In the genomic region with DNA sequence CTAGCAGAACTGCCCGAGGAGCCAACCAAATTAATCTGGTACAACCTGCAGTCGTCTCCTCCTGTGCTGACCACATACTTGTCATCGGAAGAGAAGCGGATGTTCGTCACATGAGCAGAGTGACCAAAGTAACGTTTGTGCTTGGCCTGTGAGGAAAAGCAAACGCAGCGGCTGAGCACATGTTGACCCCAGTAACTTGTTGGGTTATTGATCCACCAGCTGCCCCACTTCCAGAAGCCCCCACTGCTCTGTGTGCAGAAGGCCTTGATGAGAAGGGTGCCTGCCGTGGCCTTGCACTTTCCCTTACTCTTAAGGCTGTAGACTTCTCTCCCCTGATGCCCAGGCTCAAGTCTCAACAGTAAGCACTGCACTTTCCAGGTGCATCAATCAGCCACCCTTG, we compare ENCODE assay signal across 24 mouse cellular contexts. TPM values are rescaled to one million over a fixed set of nuclear protein-coding genes. Genes with fewer than 3 reads are reported as not detected.
A peak's percentile ranks its signal among the peaks of the same experiment; 100 is the strongest.
DNase-seq lines count a peak whose midpoint lies in the region; ATAC-seq and TF ChIP-seq lines count a peak whose summit lies in the region.
"Had no signal": no experiment of that assay in that cellular context is flagged by ENCODE, and none has a peak within 500 bp of the region (broad histone marks: within the 10 kb centered on the region; RNA-seq: fewer than 3 reads in every experiment).

No protein-coding gene starts in this region.

- H3K9me3 ChIP-seq in forebrain, embryonic 11.5 days (ENCODE audit: control insufficient read depth, low read length) = no peaks in the 10 kb centered on the region
- no peaks in the 10 kb centered on the region for H3K9me3 ChIP-seq in forebrain, embryonic 10.5 days
- no peaks in the 10 kb centered on the region for H3K9me3 ChIP-seq in liver, embryonic 11.5 days (ENCODE audit: control insufficient read depth, low read length)
- H3K9me3 ChIP-seq: embryonic facial prominence, embryonic 12.5 days; G1E; heart, embryonic 12.5 days; heart, embryonic 15.5 days had no signal

- peaks cover 4% of the 10 kb centered on the region; the same call in 1 of the 2 replicates for H3K36me3 ChIP-seq in forebrain, embryonic 11.5 days (ENCODE audit: control insufficient read depth, insufficient read depth, low read length)
- peaks cover 69% of the 10 kb centered on the region for H3K36me3 ChIP-seq in forebrain, embryonic 10.5 days (replicated peaks)
- peaks cover 10% of the 10 kb centered on the region for H3K36me3 ChIP-seq in liver, embryonic 11.5 days (ENCODE audit: control insufficient read depth, insufficient read depth, low read length)
- H3K36me3 ChIP-seq in myocyte (ENCODE audit: control insufficient read depth, insufficient read depth) = peaks cover 36% of the 10 kb centered on the region

- no peak overlapping the region for H3K27ac ChIP-seq in forebrain, embryonic 11.5 days (ENCODE audit: low read depth, low read length)
- H3K27ac ChIP-seq in forebrain, embryonic 10.5 days = no peak overlapping the region
- no peak overlapping the region for H3K27ac ChIP-seq in liver, embryonic 11.5 days (ENCODE audit: low read depth, low read length)
- H3K27ac ChIP-seq: embryonic facial prominence, embryonic 12.5 days; gastrocnemius, adult 2 months; heart, embryonic 15.5 days; hindbrain, embryonic 14.5 days had no signal

- H3K4me2 ChIP-seq in forebrain, embryonic 11.5 days (ENCODE audit: low read depth, low read length, severe bottlenecking) = no peak overlapping the region
- no peak overlapping the region for H3K4me2 ChIP-seq in liver, embryonic 11.5 days
- H3K4me2 ChIP-seq in myocyte (ENCODE audit: low read depth) = no peak overlapping the region
- H3K4me2 ChIP-seq: embryonic facial prominence, embryonic 12.5 days; heart, embryonic 12.5 days; heart, embryonic 15.5 days; hindbrain, embryonic 14.5 days had no signal

- WGBS in forebrain, embryonic 11.5 days = 94% methylated on average over 9 of the region's 9 CpGs
- WGBS in forebrain, embryonic 10.5 days = 94% methylated on average over 9 of the region's 9 CpGs
- 85% methylated on average over 9 of the region's 9 CpGs for WGBS in liver, embryonic 11.5 days

- TF ChIP-seq POLR2A in myocyte (IDR thresholded peaks at IDR 0.05; ENCODE audit: insufficient read length, low read depth) = no peak

- no peak overlapping the region for H3ac ChIP-seq in myocyte (ENCODE audit: control insufficient read depth, insufficient read length)

- H3K27me3 ChIP-seq in forebrain, embryonic 11.5 days (ENCODE audit: control insufficient read depth, insufficient read depth, low read length) = no peaks in the 10 kb centered on the region
- no peaks in the 10 kb centered on the region for H3K27me3 ChIP-seq in forebrain, embryonic 10.5 days (ENCODE audit: poor library complexity, severe bottlenecking)
- H3K27me3 ChIP-seq in liver, embryonic 11.5 days (replicated peaks; ENCODE audit: control insufficient read depth, insufficient read depth, low read length) = no peaks in the 10 kb centered on the region
- no peaks in the 10 kb centered on the region for H3K27me3 ChIP-seq in myocyte (ENCODE audit: control insufficient read depth, insufficient read depth, insufficient read length)
- H3K27me3 ChIP-seq: CH12.LX; embryonic facial prominence, embryonic 12.5 days; heart, embryonic 12.5 days; heart, embryonic 15.5 days; Patski had no signal

- no peak for DNase-seq in forebrain, embryonic 11.5 days (ENCODE audit: low spot score)
- DNase-seq in forebrain, embryonic 10.5 days (ENCODE audit: extremely low spot score, low spot score) = no peak
- no peak for DNase-seq in liver, embryonic 11.5 days (ENCODE audit: low spot score)
- no peak for DNase-seq in liver
- no peak for DNase-seq in lung, postnatal 36 days
- DNase-seq: adrenal gland, postnatal 10 days; adrenal gland, postnatal 36 days; B cell, adult 2 months; forebrain, postnatal 0 days; gastrocnemius, adult 2 months; gastrocnemius, postnatal 14 days; heart, adult 18-20 months; heart, postnatal 36 days had no signal

- H3K4me1 ChIP-seq in forebrain, embryonic 11.5 days (replicated peaks; ENCODE audit: control insufficient read depth, insufficient read depth, low read length) = no peaks in the 10 kb centered on the region
- no peaks in the 10 kb centered on the region for H3K4me1 ChIP-seq in forebrain, embryonic 10.5 days
- H3K4me1 ChIP-seq in liver, embryonic 11.5 days (replicated peaks; ENCODE audit: control insufficient read depth, insufficient read depth, low read length) = no peaks in the 10 kb centered on the region
- H3K4me1 ChIP-seq: embryonic facial prominence, embryonic 12.5 days; heart, embryonic 15.5 days had no signal

- H3K79me2 ChIP-seq in myocyte (ENCODE audit: control insufficient read depth, insufficient read depth) = no peaks in the 10 kb centered on the region

- no peak overlapping the region for H3K4me3 ChIP-seq in forebrain, embryonic 11.5 days (ENCODE audit: low read depth, low read length)
- no peak overlapping the region for H3K4me3 ChIP-seq in forebrain, embryonic 10.5 days
- no peak overlapping the region for H3K4me3 ChIP-seq in liver, embryonic 11.5 days (ENCODE audit: low read depth, low read length)
- H3K4me3 ChIP-seq in myocyte = no peak overlapping the region
- H3K4me3 ChIP-seq: embryonic facial prominence, embryonic 12.5 days; erythroblast, embryonic 14.5 days; gastrocnemius, adult 2 months; heart, embryonic 12.5 days; heart, embryonic 15.5 days had no signal

- H3K9ac ChIP-seq in forebrain, embryonic 11.5 days (ENCODE audit: low read length) = no peak overlapping the region
- H3K9ac ChIP-seq in liver, embryonic 11.5 days (ENCODE audit: low read depth, low read length) = no peak overlapping the region
- H3K9ac ChIP-seq: embryonic facial prominence, embryonic 12.5 days; forebrain, postnatal 0 days; heart, embryonic 12.5 days; heart, embryonic 15.5 days; hindbrain, embryonic 14.5 days had no signal

- ATAC-seq in forebrain, embryonic 11.5 days (replicated peaks; ENCODE audit: low FRiP score) = peak; percentile 37; the same call in 1 of the 2 replicates
- peak; percentile 26; the same call in 1 of the 2 replicates for ATAC-seq in liver, embryonic 11.5 days (replicated peaks; ENCODE audit: low FRiP score)
- no peak for ATAC-seq in megakaryocyte progenitor cell, adult 5-6 weeks (replicated peaks; ENCODE audit: poor library complexity)
- ATAC-seq: forebrain, embryonic 14.5 days; forebrain, postnatal 0 days; Patski had no signal

TF ChIP-seq in myocyte, 11 proteins besides CTCF, POLR2A, EP300 and RAD21:
- TF ChIP-seq TCF3 (IDR thresholded peaks at IDR 0.05; ENCODE audit: insufficient read length, low read depth) = no peak
- TF ChIP-seq POLR2AphosphoS2 (IDR thresholded peaks at IDR 0.05; ENCODE audit: insufficient read length, low read depth) = peak; percentile 83
- TF ChIP-seq MYOD1 (IDR thresholded peaks at IDR 0.05; ENCODE audit: control insufficient read depth in 1 of 3, insufficient read length in 2 of 3, low read depth in 2 of 3) = no peak

RNA-seq across cellular contexts. Expression of a gene that starts 53.5 kb away (rescaled TPM):
- 70.0 and 78.7 TPM in 2 replicates for polyA plus RNA-seq in forebrain, embryonic 11.5 days (2014; fragmentation: Nextera tagmentation; extraction: Ambion mirVana)
- 58.6 and 63.4 TPM in 2 replicates for polyA plus RNA-seq in forebrain, embryonic 10.5 days (2016; fragmentation: Nextera tagmentation; extraction: Ambion mirVana)
- 23.4 and 24.6 TPM in 2 replicates for polyA plus RNA-seq in liver, embryonic 11.5 days (2014; fragmentation: Nextera tagmentation; extraction: Ambion mirVana)
- 309 TPM for polyA plus RNA-seq in myocyte (2012; fragmentation: generic; extraction: Trizol)
- 61.2 and 72.2 TPM in 2 replicates for total RNA-seq in megakaryocyte progenitor cell, adult 5-6 weeks (2015)
- total RNA-seq in megakaryocyte progenitor cell, adult 5-6 weeks (2017) = 64.1 and 72.3 TPM in 2 replicates
